Mouse (Mus musculus) adrenal gland, adult 2 months (tissue): ENCODE results near the gene Arl4c. TPM values are rescaled to one million over a fixed set of nuclear protein-coding genes. Genes with fewer than 3 reads are reported as not detected.

Experiments used
- DNase-seq: peaks from one replicate; pipeline ENCODE4 v3.0.0; 2021
- polyA plus RNA-seq: library from polyadenylated mRNA; depleted of rRNA; stranded (reverse); fragments of >200 nt; gene quantifications from 2 replicates; pipeline ENCODE4 v1.2.3, GENCODE M21; 2012; rRNA removed
- total RNA-seq, 2 experiments: library from RNA; stranded (reverse); gene quantifications; 2 replicates each; pipeline ENCODE4 v1.2.3; 2021

Arl4c gene
- total and polyA plus RNA-seq, 3 experiments: 7.3 to 14.8 (median 12.3) TPM

DNA sequence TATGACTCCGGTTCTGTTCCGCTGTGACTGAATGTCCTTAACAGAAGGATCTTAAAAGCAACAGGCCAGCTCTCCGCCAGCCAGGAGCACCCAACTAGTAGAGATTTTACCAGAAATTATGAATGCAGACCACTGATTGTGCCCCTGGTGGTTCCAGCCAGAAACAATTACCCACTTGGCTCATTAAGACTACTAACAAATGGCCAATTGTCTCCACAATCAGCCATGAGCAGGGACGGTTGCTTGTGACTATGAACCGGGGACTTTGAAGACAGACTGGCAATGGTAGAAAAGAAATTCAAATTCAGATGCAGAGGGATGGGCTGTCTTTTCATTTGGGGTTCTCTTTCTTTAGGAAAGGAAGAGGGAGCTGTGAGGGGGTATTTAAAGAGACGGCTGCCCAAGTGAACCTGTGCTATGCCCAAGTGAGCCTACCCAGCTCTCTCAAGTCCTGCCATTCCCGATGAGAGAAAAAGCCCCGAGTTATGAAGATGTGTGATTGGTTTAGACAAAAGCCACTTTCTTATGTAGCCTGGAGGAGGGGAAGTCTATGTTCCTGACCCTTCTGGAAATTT lies 78.4 kb downstream of the Arl4c start:
- DNase-seq: no peak

Other genes starting within 250 kb of the Arl4c start
- not detected for gene Glrp1, start 192.2 kb downstream of the Arl4c start, total RNA-seq
- gene Glrp1, start 192.2 kb downstream of the Arl4c start, polyA plus RNA-seq: not detected in 2 replicates